Mouse (Mus musculus) neural tube, embryonic 13.5 days (tissue): ENCODE measurements around the gene Ppp1r15b. TPM values are rescaled to one million over a fixed set of nuclear protein-coding genes. Genes with fewer than 3 reads are reported as not detected.

Source experiments
- ATAC-seq: fragments of 200-750 bp; cut with Nextera tagmentation; 2 replicates; pipeline ENCODE4 v1.8.0; 2017; ENCODE audit warnings: low read depth, mild to moderate bottlenecking, moderate TSS enrichment, moderate library complexity
- H3K27ac ChIP-seq: fragments of 300-500 bp; sonication (generic); replicated peaks from 2 replicates; pipeline ENCODE4 v1.5.1; 2015; ENCODE audit warnings: moderate library complexity, mild to moderate bottlenecking, inconsistent platforms
- H3K27me3 ChIP-seq: fragments of 300-500 bp; sonication (generic); 2 replicates; pipeline ENCODE4 v1.6.1; 2015; ENCODE audit warnings: mild to moderate bottlenecking, inconsistent platforms
- H3K36me3 ChIP-seq: fragments of 300-500 bp; sonication (generic); 2 replicates; pipeline ENCODE4 v1.6.1; 2015; ENCODE audit warnings: mild to moderate bottlenecking, inconsistent platforms
- H3K4me1 ChIP-seq: fragments of 300-500 bp; sonication (generic); replicated peaks from 2 replicates; pipeline ENCODE4 v1.6.1; 2015; ENCODE audit warnings: inconsistent platforms
- H3K4me2 ChIP-seq: fragments of 300-500 bp; sonication (generic); 2 replicates; pipeline ENCODE4 v1.6.1; 2015; ENCODE audit warnings: inconsistent platforms, mild to moderate bottlenecking, moderate library complexity
- H3K4me3 ChIP-seq: fragments of 300-500 bp; sonication (generic); 2 replicates; pipeline ENCODE4 v1.5.1; 2015; ENCODE audit warnings: mild to moderate bottlenecking, inconsistent platforms
- H3K9ac ChIP-seq: fragments of 300-500 bp; sonication (generic); 2 replicates; pipeline ENCODE4 v1.6.1; 2015; ENCODE audit warnings: moderate library complexity, mild to moderate bottlenecking, inconsistent platforms
- H3K9me3 ChIP-seq: fragments of 300-500 bp; sonication (generic); 2 replicates; pipeline ENCODE4 v1.6.1; 2016; ENCODE audit warnings: inconsistent platforms
- WGBS: fragments of 180-500 bp; shearing (Covaris S2); methylation state at CpG from one replicate; pipeline ENCODE4 v1.1.7; 2015; 5-methylcytosine and 5-hydroxymethylcytosine counted together
- polyA plus RNA-seq: library from polyadenylated mRNA; unstranded; fragments of >200 nt; fragmentation: Nextera tagmentation; extraction: Ambion mirVana; gene quantifications from 2 replicates; pipeline ENCODE4 v1.2.1, GENCODE M21; 2015

Gene Ppp1r15b
- polyA plus RNA-seq, 1 experiment from 2014 or later: 27.8 TPM

DNA sequence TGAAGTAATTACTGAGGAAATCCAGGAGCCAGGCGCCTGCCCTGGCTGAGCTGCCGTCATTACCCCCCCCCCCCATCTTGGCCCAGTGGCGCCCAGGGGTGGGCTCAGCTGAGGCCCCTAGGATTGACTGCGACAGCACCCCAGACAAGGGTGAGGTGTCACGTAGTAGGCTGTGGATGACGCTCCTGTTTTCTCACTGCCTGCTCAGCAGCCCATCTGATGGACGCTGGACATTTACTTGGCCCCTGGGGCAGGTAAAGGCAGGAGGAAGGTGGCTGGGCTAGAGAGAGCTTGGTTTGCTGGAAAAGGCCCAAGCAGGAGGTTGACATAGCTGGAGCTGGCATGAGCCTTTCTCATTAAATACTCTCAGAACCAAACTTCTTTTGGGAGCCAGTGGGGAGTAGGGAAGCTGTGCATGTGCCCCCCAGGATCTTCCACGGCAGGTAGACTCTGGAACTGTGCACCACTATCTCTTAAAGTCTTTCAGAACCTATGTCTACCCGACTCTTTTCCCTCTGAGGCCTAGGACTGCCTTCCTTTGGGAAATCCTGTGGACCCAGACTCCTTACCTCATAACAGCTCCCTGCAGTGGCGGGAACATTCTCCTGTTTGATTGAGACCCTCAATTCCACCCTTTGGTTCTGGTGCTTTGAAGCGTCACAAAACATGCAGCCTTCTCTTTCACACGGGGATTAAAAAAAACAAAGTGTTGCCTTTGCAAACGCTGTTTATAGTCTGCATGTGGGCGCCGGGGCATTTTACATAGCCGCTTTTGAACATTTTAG lies 52.4 kb downstream of the Ppp1r15b start:
- peaks cover 76% of the 10 kb centered on the region for H3K4me1 ChIP-seq
- no peaks in the 10 kb centered on the region for H3K27me3 ChIP-seq
- 10% methylated on average over 16 of the region's 16 CpGs for WGBS
- H3K4me2 ChIP-seq: peak overlapping the region; percentile 77
- peak; percentile 20 for ATAC-seq
- no peaks in the 10 kb centered on the region for H3K9me3 ChIP-seq
- no peaks in the 10 kb centered on the region for H3K36me3 ChIP-seq
- H3K27ac ChIP-seq: peak overlapping the region; percentile 99
- H3K4me3 ChIP-seq: peak overlapping the region; percentile 55
- H3K9ac ChIP-seq: peak overlapping the region; percentile 89

DNA sequence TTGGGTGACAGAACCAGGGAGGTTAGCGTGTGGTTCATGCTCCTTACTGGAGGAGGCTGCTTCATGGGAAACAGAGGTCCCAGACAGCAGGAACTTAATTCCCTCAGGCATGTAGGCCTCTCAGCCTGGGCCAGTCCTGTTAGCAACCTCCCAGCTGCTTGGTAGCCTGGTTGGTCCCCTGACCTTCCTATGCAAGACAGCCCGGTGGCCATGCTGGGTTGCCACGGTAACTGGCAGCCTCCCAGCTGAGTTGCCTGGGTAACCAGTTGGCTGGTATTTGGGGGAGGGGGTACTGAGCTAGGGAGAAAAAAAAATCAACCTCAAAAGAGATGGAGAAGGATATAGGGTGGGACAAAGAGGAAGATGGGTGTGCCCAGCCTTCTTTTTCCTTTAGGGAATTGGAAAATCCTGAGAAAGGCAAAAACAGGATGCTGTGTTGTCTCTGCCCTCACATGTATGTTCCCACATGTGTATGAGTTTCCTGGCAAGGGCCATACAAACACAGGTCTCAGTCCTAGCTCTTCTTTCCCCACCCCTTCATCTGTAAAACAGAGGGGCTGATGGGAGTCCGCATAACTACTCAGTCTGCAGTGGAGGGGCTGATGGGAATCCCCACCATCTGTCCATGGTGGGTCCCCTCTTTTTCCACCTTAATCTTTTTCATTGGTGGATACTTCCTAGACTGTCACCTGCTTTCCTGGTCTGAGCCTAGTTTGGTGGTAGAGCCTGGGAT lies 57.2 kb downstream of the Ppp1r15b start:
- 0 out of 2 replicates have a peak overlapping the region, but pooled peaks have one; percentile 13 for H3K9ac ChIP-seq

DNA sequence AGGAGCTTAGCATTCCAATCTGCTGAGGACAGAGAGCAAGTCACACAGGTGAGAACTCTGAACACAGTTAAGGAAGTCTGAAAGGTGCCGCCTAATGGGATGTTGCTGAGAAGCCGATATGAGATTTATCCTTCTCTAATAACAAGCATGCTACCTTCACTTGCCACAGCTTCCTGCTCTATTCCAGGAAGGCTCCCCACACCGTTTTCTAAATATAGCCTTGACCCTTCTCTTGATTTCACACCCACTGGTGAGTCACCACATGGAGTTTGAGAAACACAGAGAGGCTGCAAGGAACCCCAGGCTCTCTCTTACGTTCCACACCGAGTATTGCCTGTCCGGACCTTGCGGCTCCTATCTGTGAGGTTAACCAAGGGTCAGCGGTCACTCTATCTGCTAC lies 57.8 kb downstream of the Ppp1r15b start:
- Histone ChIP-seq H3K36me3 (peaks cover 10% of the 10 kb centered on the region), H3K4me1 (peaks cover 66% of the 10 kb centered on the region), H3K9ac (no peak overlapping the region), H3K4me3 (no peak overlapping the region), H3K27me3 (no peaks in the 10 kb centered on the region), H3K9me3 (no peaks in the 10 kb centered on the region), H3K4me2 (no peak overlapping the region), H3K27ac (peak overlapping the region; percentile 80)
- ATAC-seq: no peak
- 88% methylated on average over 8 of the region's 8 CpGs for WGBS

More for the DNA sequence above, 57.2 kb downstream of the Ppp1r15b start:
- peak; percentile 69 for ATAC-seq
- H3K36me3 ChIP-seq: peaks cover 10% of the 10 kb centered on the region
- WGBS: 9% methylated on average over 4 of the region's 4 CpGs
- H3K4me2 ChIP-seq: peak overlapping the region; percentile 6
- H3K4me3 ChIP-seq: no peak overlapping the region
- H3K4me1 ChIP-seq: peaks cover 66% of the 10 kb centered on the region
- peak overlapping the region; percentile 80 for H3K27ac ChIP-seq
- H3K27me3 ChIP-seq: no peaks in the 10 kb centered on the region
- no peaks in the 10 kb centered on the region for H3K9me3 ChIP-seq

Other genes starting within 250 kb of the Ppp1r15b start
- 30.0 and 33.6 TPM in 2 replicates for gene Mdm4, start 100.6 kb upstream of the Ppp1r15b start, polyA plus RNA-seq
- gene Pik3c2b, start 85.5 kb upstream of the Ppp1r15b start, polyA plus RNA-seq: 13.9 and 14.0 TPM in 2 replicates
- 25.8 and 27.4 TPM in 2 replicates for gene Plekha6, start 33.1 kb downstream of the Ppp1r15b start, polyA plus RNA-seq
- gene Golt1a, start 178.7 kb downstream of the Ppp1r15b start, polyA plus RNA-seq: not detected in 2 replicates
- gene Kiss1, start 190.7 kb downstream of the Ppp1r15b start, polyA plus RNA-seq: not detected in 2 replicates
- 0.20 and 0.37 TPM in 2 replicates for gene Ren1, start 219.4 kb downstream of the Ppp1r15b start, polyA plus RNA-seq
- 10.1 and 10.2 TPM in 2 replicates for gene Etnk2, start 232.4 kb downstream of the Ppp1r15b start, polyA plus RNA-seq